Mouse (Mus musculus) kidney, adult 2 months (tissue): ENCODE data around the gene 1700012P22Rik.

Source experiments
- CTCF ChIP-seq: fragments of 200-500 bp; conservative IDR thresholded peaks from 2 replicates; pipeline ENCODE4 v1.5.1; 2011; ENCODE audit warnings: low read depth, mild to moderate bottlenecking, control low read depth, low read length, moderate library complexity, mixed read lengths; ENCODE audit not compliant: insufficient read depth, insufficient read length
- POLR2A ChIP-seq: fragments of 200-500 bp; IDR thresholded peaks from one replicate; pipeline ENCODE4 v1.6.1; 2011; ENCODE audit warnings: low read depth, low read length, control low read depth

- TF ChIP-seq CTCF (no peak), POLR2A (no peak)
These were observed 2.5 kb upstream of the 1700012P22Rik start for GRCm38 (mm10) chr4:144441095-144441494.
